Mouse (Mus musculus) cerebellum, postnatal 4 days (tissue): ENCODE measurements around the gene Dhfr.
"Not testable (repeated sequence)": the region's sequence is repeated elsewhere in the genome, so short reads cannot be mapped to it uniquely, and the experiment has no call there.

Experiments used
- DNase-seq, 2 experiments: peaks; one replicate each; pipeline ENCODE4 v3.0.0; 2022; ENCODE audit warnings: low spot score in 2 of 2, mixed read lengths in 1 of 2

Dhfr gene

DNA sequence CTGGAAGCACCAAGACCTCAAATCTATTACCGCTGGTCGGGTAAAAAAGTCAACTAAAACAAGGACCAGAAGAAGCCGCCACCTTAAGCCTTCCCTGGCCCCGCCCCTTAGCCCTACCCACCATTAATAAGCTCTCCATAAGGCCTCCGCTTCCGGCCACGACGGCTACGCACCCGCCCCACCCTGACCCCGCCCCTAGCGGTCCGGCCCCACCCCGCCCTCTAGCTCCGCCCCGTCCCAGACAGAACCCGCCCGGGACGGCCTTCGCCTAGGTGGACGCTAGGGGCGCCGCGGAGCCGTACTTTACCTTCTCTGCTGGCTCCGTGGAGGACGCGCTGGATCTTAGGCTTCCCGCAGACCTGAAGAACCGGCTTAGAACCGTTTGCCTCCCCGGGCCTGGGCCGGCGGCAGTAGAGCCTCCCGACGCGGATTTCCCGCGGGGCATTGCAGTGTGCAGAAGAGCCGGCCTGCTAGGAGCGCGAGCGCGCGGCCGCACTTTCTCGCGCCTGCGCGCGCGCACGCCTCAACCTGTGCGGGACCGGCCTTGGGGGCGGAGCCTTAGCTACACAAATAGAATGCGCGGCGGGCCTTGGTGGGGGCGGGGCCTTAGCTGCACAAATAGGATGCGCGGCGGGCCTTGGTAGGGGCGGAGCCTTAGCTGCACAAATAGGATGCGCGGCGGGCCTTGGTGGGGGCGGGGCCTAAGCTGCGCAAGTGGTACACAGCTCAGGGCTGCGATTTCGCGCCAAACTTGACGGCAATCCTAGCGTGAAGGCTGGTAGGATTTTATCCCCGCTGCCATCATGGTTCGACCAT is at the start of gene Dhfr, which contains the start of gene Msh3:
Dhfr (plus strand) TSS at position 271 of the 816 bp plus-strand sequence.
Msh3 (minus strand) TSS at position 548 of the 816 bp plus-strand sequence.
- peak; percentile 94 to 99 for DNase-seq

DNA sequence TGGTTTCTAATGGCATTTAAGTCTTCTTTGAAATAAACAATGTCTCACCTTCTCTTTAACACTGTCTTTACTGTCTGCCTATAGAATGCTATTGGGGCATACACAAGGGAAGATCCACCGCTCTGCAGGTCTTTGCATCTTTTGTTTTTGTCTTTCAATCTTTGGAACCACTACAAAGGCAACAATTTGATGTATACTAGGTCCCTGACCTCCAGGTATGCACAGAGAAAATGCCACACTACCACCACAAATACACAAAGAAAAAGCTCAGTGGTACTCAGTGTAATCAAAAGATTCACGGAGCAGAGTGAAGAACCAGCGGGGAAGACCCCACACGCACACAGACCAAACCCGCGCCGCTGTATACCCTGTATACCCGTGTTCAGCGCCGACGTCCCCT is 48.8 kb upstream of the Dhfr start, which contains the start of gene Gm20379:
Gm20379 (plus strand) TSS at position 301 of the 400 bp plus-strand sequence.
- DNase-seq, result no peak

DNA sequence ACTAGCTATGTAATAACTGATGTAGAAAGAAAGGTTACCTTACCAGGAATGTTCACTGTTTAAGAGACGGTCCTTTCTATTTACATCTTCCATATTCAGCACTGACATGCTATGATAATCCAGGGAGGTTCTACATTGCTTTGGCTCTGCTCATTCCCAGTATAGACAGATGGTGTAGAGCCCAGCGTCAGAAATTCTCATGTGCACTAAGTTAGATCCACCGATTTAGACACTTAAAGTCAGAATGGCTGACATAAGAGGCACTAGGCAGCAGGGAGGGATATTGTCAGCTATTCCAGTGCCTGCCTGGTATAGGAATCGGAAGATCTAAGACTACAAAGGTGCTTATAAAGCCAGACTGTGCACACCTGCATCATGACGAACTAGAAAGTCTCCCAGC is 39.9 kb upstream of the Dhfr start:
- DNase-seq, result no peak

DNA sequence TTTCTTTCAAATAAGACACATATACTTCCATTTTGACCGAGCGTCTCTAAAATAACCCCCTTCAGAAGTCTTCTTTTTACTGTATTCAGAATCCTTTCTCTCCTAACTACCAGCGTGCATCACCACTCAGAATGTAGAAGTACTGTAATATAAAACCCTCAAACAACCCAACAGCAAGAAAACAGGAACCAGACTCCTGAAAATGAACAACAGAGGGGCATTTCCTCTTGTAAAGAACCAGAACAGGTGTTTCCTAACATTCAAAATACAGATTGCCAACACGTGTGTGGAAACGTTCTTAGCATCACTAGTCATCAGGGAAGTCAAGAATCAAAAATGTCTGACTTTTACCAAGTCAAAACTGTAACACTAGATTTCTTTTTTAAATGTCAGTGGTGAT is 33.8 kb upstream of the Dhfr start:
- no peak for DNase-seq

DNA sequence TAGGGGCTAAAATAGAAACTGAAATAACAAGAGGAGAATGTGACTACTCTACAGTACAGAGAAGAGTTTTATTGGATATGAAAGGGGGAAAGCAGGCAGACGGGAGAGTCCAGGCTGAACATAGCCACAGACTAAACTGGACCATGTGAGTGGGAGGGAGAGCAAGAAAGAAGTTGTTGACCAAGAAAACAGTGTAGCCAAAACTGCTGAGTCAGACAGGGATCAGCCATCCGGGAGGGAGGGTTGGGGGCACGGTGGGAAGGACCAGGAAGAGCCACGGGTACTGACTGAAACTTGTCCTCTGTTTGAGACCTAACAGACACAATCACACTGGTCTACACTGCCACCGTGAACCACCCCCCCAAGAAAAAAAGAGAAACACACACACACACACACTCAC is 28.5 kb upstream of the Dhfr start:
- DNase-seq, result no peak

DNA sequence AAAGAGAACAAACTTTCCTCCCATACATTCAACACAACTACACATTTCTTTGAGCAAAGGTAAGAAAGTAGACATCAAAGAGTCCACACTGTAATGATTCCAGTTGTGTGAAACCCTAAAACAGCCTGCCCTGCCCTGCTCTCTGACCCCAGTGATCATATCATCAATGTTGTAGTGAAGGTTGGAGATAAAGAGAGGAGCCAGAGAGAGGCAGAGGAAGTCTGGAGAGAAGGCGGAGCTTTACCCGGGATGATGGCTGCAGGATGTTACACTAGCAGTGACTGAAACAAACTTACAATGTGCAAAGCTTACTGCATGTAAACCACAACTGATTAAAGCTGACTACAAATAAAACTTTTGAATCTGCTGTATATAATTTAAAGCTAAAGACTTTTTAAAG is 26.5 kb upstream of the Dhfr start:
- no peak for DNase-seq

DNA sequence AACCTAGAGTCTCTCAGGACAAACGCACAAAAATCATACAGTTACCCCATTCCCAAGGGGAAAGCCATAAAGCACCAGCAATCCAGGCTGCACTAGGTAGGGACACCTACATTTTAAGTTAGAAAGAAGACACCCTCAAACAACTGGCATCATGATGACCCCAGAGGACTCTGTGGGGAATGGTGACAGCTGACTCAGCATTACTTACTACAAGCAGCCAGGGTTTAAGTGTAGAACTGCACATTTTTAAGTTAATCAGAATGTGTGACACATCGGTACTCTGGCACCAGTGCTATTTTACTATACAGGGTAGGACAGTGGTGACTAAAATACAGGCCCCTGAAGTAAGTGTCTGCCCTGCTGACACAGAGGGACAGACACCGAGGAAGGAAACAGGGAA is 23.9 kb upstream of the Dhfr start:
- no peak for DNase-seq

DNA sequence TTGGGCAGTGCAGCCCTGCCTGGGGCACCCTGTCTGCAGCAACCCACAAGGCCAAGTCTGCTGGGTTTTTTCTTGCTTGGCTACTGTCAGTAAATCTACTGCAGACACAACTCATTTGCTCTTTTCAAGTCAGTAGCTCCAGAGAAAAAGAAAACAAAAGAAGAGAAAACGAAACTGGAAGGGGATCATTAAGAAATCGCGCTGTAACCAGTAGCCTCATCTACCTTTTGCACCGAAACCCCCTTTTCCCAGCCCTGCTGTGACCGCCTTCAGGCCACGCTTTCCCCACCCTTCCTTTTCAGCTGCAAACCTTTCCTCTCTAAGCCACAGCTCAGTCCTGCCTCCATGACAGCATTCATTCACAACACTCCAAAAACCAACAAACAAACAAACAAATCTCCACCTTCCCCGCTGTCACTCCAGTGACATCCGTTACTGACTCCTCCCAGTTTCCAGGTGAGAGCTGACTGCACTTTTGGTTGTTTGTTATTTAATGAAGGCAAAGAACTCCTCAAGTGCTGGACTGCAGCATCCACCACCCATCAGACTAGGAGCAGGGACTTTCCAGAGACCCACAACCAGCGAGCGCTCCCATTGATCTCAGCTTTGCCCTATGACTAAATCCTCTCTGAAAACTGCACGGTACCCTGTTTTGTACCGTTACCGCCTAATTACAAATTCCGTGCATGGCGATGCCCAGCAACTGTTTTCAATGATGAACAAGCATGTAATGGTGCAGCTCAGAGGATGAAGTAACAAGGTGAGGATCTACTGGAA is 22.2 kb upstream of the Dhfr start:
- no peak for DNase-seq

DNA sequence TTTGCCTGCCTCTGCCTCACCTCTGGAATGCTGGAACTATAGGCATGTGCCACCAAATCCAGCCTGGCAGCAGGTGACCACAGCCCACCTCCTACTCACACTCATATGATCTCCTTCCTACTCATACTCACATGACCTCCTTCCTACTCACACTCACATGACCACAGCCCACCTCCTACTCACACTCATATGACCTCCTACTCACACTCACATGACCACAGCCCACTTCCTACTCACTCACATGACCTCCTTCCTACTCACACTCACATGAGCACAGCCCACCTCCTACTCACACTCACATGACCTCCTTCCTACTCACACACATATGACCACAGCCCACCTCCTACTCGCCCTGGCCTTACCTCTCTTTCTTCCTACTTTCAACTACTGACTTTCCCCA is 17.7 kb upstream of the Dhfr start:
- no peak for DNase-seq

DNA sequence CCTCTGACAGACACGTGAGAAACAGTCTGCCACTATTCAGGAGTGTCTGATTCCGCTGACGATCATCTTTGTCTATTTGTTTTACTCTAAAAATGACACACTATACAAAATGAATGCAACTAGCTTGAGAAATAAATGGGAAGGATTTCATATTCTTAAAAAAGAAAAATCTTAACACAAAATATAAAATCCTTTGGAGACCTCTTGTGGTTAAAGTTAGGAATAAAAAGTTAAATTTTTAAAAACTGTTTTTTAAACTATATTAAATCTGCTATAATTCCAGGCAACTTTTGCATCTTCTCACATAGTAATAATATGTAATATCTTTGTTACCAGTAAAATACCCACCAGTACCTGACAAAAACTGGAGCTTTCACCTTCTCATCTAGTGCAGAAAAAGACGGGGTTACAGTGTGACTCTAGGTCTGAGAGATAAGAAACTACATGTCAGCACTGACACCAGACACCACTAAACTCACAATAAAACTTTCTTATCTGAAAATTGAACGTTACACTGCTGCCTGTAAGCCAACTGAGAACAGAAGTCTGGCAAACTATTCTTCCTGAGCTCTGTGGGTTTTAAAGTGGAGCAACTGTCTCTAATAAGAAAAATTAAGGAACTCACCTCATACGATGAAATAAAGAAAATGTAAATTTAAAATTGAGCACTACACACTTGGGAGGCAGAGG is 16.6 kb upstream of the Dhfr start:
- no peak for DNase-seq

DNA sequence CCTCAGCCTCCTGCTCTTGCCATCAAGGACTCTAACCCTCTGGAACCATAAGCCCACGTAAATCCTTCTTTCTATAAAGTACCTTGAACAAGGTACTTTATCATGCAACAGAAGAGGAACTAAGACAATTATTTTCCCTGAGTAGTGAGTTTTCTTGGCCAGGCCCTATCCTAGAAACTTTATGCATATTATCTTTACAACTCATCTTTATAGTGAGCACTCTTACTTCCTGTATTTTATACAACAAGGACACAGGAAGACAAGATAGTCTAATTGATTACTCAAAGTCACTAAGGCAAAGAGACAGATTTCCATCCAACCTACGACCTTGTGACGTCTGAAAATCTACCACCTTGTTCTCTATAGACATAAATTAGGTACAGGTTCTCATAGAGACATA is 14.7 kb upstream of the Dhfr start:
- no peak for DNase-seq

DNA sequence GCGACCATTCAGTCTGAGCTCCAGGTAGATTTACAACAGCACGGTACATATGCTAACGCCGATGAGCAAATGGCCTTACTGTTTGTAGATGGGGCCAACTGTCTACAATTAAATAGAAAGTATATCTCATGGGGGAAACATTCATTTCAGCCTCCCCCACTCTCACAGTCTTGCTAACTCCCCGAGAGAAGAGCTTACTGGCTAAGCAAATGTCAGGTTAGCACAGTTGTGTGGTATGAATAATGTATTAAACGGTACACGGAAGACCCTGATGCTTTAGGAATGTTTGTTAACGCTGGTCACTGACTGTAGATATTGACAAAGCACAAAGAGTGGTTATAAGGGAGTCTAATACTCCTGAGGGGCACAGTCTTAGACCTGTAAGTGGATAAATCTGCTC is 10.5 kb upstream of the Dhfr start:
- no peak for DNase-seq

DNA sequence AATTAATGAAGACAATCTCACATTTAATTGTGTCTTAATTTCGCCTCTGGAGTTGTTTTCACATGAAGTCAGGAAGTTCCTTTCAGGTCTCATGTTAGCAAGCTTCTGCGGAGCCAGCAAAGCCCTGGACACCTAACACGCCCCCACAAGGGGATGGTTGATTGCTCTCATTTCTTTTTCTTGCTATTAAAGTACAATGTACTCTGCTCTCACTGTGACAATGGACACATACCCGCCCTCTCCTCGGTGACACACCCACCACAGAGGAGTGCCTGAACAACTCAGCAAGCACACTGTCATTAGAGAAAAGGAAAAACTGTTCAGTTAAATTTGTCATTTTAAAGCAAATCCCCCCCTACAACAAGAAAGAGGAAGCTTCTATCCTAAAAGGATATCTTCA is 8.2 kb upstream of the Dhfr start:
- DNase-seq, result no peak

DNA sequence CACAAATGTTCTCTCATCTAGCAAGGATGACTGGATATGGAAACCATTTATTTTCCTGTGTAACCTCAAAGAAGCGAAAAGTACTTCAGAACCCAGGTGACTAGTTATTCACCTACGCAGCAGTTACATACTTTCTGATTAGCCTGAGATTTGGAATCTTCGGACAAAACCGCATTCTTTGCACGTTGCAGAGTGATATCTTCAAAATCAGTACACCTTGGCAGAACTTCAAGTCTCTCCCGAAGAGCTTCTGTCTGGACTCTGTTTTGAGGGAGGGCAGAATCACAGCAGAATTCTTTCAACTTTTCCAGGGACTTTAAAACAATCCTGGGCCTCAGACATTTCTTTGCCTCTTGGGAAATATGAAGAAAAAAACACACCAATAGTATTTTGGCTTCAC is 3.4 kb upstream of the Dhfr start:
- DNase-seq, result no peak

DNA sequence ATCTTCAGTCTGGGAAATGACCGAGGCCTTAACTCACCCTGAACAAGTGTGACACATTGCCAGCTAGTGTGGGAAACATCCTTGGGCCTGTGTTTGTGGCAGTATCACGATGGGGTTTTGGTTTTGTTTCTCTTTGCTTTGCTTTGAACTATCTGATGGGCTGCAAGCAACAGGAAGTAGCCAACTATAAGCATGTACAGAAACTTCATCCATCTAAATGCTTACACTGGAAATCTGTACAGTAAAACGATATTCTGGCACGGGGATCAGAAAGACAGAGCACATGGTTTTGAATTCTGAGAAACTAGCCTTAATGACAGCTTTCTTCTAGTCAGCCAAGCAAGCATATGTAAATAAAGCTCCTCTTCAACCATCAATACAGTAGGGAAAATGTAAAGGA is 570 bp upstream of the Dhfr start:
- DNase-seq, result no peak

DNA sequence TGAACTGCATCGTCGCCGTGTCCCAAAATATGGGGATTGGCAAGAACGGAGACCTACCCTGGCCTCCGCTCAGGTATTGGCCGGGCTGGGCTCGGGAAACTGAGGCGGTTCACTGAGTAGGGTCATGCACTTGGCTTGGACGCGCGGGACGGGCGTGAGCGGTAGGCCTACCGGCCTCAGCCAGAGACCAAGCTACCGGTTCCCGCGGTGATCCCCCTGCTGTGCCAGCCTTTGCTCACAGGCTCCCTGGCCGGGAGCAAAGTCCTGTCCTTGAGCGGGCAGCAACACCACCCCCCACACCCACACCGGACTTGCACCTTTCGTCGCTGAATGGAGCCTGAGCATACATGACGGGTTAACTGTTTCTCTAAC is 732 bp downstream of the Dhfr start:
- no peak for DNase-seq

DNA sequence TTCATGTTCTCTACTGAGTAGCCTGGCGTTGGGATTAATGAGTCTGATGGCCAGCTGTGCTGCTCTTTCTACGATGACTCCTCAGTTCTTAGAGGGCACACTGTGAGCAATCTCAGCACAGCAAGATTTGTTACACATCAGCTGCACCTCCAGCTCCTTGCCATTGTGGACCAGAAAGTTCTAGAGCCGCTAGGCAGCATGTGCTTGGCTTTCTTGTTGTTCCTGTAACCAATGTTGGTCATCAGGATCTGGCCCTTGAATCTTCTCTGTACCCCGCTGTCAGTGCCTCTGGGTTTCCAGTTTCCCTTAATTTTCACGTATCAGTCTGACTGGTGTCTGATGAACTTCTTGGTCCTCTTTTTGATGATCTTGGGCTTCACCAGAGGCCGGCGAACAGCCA is 1.9 kb downstream of the Dhfr start:
- no peak for DNase-seq

DNA sequence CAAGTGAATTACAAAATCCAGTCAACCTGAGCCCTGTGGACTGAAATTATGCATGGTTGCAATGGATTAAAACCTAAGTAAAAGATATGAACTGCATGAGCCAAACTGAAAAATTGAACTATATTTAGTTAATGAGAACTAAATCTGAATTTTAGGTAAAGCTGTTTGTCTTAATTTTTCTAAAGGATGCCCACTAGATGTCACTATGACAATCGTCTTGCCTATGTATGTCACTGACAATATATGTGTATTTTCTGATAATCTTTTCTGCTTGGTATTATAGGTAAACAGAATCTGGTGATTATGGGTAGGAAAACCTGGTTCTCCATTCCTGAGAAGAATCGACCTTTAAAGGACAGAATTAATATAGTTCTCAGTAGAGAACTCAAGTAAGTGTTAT is 3.1 kb downstream of the Dhfr start:
- no peak for DNase-seq

DNA sequence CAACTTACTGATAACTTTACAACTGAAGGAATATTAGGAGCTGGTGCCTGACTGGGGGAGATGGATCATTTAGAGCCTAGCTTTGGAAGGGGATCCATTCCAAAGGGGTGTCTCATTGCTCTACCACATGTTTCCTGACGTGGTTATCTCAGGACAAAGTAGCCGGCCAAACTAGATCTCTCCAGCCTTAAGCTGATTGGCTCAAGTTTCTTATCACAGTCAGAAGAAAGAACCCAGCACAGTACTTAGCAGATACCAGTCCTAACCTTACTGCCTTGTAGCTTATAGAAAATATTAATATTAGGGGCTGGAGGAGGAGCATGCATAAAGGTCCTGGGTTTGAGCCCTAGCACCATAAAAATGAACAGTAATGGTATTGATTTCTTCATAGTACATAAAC is 7.1 kb downstream of the Dhfr start:
- DNase-seq, result no peak

DNA sequence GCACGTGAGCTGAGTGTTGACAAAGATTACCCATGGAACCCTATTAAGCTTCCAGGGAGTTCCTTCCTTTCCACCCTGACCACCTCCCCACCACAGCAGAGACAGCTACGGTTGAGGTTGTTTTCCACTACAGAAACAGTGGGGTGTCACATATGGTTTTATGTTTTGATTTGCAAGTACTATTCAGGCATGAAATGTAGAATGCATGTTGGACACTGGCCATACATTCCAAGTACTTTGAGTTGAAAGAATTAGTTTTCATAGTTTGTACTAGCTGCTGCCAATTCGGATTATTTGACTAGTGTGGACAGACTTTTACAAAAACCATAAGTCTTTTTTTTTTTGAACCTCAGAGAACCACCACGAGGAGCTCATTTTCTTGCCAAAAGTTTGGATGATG is 10.8 kb downstream of the Dhfr start:
- no peak for DNase-seq

DNA sequence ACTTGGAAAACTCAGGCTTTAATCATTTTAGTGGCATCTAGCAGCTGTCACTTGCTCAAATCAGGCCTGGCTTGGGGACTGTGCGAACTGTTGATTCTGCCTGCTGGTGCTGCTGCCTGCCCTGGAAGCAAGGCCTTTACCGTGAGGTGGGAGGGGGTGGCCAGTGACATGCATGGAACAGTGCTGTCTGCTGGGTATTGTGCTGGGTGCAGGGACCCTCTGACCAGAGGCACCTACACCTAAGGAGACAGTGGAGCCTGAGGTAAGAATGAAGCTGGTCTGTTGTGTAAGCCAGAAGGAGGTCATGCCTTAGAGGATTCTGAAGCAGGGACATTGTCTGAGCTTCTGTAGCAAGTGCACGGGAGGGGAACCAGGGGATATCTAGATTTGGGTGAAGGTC is 16.3 kb downstream of the Dhfr start:
- no peak for DNase-seq

DNA sequence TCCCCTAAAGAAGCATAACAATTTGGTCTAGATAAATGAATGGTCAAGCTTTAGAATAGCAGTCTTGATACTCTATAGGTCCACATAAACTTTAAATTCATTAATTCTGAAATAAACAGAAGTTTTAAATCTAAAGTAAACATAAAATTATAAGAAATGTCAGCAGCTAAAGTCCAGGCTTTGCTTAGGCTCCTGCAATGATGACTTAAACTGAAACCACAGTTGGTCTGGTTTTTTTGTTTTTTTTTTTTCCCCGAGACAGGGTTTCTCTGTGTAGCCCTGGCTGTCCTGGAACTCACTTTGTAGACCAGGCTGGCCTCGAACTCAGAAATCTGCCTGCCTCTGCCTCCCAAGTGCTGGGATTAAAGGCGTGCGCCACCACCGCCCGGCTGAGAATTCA is 16.9 kb downstream of the Dhfr start:
- not testable (repeated sequence) for DNase-seq

DNA sequence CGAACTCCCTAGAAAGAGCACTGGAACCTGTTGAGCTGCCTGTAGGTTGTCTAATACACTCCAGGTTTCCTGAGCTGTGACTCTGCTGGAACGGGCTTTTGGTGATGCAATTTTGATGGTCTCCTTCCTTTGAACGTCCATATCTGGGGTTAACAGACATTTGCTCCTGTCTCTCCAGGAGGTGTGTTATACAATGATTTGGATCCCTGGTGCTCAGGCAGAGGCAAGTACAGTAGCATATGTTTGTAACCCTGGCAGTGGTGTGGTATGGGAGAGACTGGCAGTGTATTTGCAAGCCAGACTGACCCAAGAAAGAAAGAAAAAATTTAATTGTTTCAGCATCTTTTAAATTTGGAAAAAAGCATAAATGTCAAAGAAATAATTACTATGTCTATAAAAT is 32.8 kb downstream of the Dhfr start:
- no peak for DNase-seq
